24 mouse cellular contexts compared by ENCODE assay signal in genomic region chr13:38688761-38689160, GRCm38 (mm10).
"Had no signal": no experiment of that assay in that cellular context is flagged by ENCODE, and none has a peak within 500 bp of the region (broad histone marks: within the 10 kb centered on the region; RNA-seq: fewer than 3 reads in every experiment).

No protein-coding gene starts in this region.

- H3K27ac ChIP-seq: heart, embryonic 10.5 days; hindbrain, embryonic 13.5 days; hindbrain, embryonic 15.5 days; hindbrain, postnatal 0 days; kidney, embryonic 15.5 days; kidney, postnatal 0 days; limb, embryonic 13.5 days; limb, embryonic 15.5 days; liver, embryonic 12.5 days; liver, embryonic 14.5 days had no signal

- H3K9ac ChIP-seq: heart, embryonic 12.5 days; hindbrain, embryonic 13.5 days; hindbrain, embryonic 15.5 days; kidney, embryonic 15.5 days; limb, embryonic 13.5 days; limb, embryonic 15.5 days; liver, embryonic 12.5 days; liver, embryonic 14.5 days had no signal

- H3K4me3 ChIP-seq: heart, embryonic 10.5 days; heart, embryonic 12.5 days; hindbrain, embryonic 13.5 days; hindbrain, embryonic 15.5 days; kidney, embryonic 15.5 days; limb, embryonic 13.5 days; limb, embryonic 15.5 days; liver, embryonic 12.5 days had no signal

- H3K36me3 ChIP-seq: heart, embryonic 10.5 days; heart, embryonic 12.5 days; hindbrain, embryonic 13.5 days; hindbrain, embryonic 15.5 days; kidney, embryonic 15.5 days; limb, embryonic 13.5 days; limb, embryonic 15.5 days; liver, embryonic 12.5 days had no signal

- H3K4me1 ChIP-seq: heart, embryonic 10.5 days; heart, embryonic 12.5 days; hindbrain, embryonic 15.5 days; kidney, embryonic 15.5 days; limb, embryonic 13.5 days; limb, embryonic 15.5 days; liver, embryonic 12.5 days had no signal

- H3K27me3 ChIP-seq: heart, embryonic 12.5 days; hindbrain, embryonic 13.5 days; hindbrain, embryonic 15.5 days; kidney, embryonic 15.5 days; liver, embryonic 12.5 days had no signal

- DNase-seq: gastrocnemius, postnatal 14 days; gastrocnemius, postnatal 36 days; heart, adult 18-20 months; heart, postnatal 10 days; kidney, adult 11 months; kidney, adult 2 months; kidney, adult 9 months; kidney, postnatal 14 days; kidney, postnatal 36 days; layer of hippocampus, adult 9-11 months; layer of hippocampus, postnatal 36 days; left cerebral cortex, postnatal 4 days; lung, adult 18-20 months had no signal
